Mouse (Mus musculus): ENCODE data around the gene Gsg1l.

Gene Gsg1l

DNA sequence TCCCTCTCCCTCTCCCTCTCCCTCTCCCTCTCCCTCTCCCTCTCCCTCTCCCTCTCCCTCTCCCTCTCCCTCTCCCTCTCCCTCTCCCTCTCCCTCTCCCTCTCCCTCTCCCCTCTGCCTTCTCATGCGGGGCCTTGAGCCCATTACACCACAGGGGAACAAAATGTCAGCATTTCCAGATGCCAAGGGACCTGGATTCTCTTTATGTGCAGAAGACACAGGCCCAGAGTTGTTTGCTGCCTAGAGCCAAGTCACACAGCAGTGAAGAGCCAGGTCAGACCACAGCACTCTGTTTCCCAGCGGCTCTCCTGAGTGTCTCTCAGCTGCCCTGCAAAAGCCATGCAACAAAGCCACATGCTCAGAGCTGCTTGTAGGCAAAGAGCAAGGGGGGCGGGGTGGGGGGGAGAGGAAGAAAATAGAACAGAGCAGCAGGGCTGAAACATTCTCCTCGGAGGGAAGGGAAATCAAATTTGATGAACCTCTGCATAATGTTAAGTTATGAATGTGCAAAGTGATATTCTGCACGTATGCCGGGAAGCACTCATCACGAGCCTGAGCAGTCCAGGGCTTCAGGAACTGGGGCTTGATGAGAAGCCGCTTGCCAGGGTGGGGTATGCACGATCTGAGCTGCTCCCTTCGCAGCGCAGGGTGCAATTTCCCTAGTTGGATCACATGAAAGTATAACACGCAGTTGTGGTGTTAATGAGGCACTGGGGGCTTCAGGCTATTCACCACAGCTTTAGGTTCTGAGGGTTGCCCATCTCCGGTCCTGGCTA lies 181.6 kb downstream of the Gsg1l start:
- DNase-seq = no peak

DNA sequence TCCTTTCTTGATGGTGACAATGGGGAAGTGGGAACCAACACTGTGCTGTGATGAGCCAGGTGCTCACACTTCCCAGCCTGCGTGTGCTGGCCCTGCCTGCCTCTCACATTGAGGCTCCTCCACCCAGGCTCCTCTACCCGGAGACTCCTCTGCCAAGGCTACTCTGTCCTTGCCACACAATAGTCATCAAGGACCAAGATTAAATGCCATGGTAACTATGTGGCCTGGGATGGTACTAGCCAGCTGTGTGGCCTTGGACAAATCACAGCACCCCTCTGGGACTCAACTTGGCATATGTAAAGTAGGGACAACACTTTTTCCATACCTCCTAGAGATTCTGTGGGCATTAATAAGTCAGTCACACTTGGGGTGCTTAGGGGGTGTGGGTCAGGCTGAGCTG lies 182.3 kb downstream of the Gsg1l start:
- no peak for DNase-seq

DNA sequence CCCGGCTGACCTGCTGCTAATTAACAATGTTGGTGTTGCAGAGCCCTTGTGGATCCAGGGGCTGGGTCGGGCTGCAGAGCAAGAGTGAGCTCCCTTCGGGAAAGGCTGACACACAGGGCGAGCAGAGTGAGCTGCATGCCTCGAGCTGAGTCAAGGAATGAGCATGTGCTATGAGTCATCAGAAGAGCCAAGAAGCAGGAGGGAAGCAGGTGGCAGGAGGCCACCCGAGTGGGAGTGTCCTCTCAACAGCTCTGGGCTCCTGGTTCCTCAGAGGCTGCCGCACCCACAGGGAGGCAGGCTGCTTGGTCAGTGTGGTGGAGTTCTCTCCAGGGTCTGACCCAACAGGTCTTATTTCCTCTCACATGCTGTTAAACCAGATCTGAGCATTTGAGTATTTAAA lies 183.2 kb downstream of the Gsg1l start:
- DNase-seq = peak; percentile 77

DNA sequence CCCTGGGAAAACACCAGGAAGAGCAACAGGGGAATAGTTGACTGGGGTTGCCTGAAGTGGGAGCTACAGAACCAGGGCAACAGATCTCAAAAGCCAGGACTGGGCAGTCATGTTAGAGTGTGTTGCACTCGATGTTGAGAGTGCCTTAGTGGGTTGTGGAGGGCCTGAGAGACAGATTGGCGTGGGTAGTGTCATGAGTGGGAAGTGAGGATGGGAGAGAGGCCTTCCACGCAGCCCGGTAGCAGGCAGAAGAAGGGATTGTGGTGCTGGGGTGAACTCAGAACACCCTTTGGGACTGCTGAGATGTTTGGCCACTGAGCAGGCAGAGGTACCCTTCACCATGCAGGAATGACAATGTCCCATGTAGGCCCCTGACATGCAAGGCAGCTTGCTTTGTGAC lies 185.2 kb downstream of the Gsg1l start:
- no peak for DNase-seq

DNA sequence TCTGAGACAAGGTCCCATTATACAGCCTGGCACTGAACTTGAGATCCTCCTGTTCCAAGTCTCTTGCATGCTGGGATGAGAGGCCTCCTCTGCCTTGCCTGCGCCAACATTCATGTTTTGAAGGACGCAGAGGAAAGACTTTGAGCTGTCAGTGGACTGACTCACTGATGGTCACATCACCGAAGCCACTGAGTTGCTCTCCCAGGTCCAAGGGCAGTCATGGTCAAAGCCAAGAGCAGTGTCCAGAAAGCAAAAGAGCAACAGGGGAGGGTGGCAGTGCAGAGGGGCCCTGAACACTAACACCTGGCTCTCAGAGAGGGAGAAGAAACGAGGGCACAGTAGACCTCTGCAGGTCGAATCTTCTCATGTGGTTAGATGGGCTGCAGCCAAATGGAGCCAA lies 188.6 kb downstream of the Gsg1l start:
- DNase-seq = no peak

DNA sequence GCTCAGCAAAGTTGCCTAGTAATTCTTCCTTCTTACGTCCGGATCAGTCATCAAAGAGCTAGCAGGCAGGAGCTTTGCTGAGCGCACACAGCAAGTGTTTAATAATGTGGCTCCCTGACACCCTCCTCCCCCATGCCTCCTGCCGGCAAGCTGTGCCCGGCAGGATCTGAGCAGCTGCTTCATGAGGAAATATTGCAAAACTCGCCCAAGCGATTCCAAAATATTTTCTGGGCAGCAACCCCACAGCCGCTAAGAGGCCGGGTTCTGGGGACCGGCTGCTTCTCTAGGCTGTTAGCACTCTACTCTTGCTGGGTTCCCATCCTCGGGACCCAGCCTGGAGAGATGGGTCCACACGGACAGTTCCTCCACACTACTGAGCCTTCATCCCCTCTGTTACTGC lies 193.8 kb downstream of the Gsg1l start:
- peak; percentile 54 for DNase-seq

DNA sequence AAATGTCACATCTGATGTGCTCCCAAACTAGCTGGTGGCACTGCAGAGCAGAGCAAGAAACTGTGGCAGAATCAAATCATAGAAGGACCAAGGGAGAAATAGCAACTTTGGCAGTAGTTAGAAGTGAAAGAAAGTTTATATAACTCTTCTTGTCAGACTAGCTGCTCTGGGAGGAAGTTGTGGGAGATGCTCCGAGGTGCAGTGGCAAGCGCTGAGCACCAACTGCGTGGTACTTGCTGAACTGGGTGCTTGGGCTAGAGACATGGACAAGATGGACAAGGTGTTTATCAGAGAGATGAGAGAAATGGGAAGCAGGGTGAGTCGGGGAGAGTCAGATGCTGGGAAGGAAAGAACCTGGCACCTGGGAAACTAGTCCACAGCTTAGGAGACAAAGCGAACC lies 194.4 kb downstream of the Gsg1l start:
- DNase-seq = no peak

DNA sequence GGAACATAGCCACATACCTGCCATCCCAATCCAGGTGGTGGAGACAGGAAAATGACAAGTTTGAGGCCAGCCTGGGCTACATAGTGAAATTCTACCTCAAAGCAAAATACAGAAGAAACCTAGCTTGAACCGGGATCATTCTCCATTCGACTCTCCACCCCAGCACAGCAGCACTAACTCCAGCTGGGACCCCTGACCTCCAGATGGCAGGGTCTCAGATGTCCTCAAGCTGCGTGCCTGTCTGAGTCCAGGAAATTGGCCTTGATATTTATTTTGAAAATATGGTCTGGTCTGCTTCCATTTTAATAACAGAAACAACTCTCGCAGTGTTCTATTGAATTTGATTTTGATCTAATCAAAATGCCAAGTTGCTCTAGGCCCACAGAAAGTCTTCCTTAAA lies 195.1 kb downstream of the Gsg1l start:
- DNase-seq = peak; percentile 55

DNA sequence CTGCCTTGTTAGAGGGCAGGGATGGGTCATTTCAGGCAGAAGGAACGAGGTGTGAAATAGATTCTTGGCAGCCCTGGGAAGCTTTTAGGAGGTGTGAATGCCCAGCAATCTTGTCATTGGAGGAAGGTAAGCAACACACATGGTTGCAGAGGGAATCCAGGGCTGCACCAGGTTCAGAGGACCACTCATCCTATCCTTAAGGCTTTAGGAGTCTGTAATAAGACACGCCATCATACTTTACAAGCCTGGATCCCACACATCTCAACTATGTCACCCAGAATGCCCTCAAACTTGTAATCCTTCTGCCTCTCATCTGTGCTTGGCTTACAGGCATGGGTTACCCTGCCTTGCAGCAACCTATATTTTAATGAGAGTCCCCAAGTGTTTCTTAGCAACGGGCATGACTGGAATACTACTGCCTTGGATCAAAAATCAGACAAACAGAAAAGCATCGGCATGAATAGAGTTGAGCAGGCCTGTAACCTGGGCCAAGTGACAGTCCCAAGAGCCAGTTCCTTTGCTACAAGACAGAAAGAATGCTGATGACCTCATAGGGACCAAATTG lies 196.0 kb downstream of the Gsg1l start:
- DNase-seq = no peak

DNA sequence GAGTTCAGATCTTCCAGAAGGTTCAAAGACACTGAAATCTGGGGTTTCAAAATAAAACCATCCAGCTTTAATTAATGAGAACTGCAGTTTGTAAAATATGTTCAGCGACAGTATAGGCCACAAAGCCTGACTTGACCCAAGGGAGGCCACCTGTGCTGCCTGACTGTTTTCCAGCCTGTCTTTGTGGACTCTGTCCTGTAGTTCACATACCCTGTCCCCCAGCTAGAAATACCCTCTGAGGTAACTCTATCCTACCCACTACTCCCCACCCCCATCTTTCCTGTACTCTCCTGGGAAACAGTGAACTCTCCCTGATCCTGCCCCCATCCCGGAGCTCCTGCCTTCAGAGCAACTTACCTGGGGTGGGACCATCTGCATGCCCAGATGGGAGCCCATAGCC lies 199.0 kb downstream of the Gsg1l start:
- no peak for DNase-seq

DNA sequence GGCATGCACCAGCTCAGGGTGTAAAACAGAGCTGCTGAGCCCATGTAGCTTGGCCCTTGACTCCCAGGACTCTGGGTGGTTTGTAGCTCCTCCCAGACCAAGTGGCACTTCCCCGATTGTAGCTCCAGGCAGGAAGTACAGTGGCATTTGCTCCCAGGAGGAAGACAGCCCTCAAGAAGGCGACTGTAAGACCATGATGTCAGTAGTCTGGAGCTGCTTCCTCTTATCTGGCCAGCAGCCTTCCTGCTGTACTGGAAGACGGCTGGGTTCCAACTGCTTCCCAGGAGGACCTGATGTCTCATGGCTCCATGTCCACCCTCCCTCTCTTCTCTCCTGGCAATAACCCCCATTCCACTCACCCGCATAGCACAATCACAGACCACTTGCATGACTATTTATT lies 204.2 kb downstream of the Gsg1l start:
- peak; percentile 7 for DNase-seq

DNA sequence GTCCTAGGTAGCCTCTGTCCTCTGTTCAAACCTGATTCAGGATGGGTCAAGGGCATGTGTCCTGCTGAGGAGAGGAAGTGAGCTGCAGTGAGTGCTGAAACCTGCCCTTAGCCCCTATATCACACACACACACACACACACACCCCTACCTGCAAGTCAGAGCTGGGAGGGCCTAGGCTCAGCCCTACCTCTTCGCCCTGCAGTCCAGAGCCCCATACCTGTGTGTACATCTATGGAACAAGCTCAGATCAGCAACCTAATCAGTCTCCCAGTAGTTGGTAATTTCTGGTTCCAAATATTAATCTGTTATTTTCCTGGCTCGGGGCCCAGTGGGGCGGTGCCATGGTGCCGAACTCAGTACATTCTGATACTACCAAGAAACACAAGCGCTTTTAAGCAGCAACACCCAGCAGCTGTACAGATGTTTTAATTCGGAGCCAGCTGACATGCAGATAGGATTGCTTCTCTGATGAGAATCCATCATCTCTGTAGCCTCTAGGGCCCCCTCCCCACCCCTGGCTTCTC lies 208.2 kb downstream of the Gsg1l start:
- peak; percentile 26 for DNase-seq

DNA sequence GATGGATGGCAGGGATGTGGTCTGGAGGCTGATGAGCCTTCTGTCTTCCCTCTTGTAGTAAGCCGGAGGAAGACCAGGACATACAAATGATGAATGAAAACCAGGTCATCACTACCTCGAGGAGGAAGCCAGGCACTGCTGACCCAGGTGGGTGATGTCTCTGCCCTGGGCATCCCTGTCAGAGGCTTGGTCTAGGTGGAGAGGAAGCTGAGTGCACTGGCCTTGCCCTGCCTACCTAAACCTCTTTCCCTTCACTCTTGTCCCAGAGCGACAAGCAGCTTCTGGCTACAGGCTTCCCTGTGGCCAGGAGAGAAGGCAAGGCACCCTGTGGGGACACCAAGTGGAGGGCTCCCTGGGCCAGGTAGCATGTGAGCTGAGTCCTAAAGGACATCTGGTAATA lies 209.3 kb downstream of the Gsg1l start:
- DNase-seq = no peak

DNA sequence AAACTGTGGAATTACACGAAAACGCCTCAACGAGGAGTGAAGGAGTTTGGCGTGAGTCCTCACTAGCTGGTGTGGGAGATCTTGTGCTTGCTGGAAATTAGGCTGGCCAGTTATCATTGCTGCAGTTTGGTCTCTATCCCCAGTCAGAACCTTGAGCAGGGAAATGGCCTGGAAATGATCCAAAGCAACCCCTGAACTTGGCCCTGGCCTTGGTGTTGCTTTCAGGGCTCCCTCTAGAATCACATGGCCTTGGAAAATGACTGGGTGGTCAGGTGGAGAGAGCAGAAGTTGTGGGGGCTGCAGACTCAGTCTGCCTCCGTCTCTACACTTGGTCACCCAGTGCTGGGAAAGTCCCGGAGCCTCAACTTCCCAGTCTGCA lies 210.0 kb downstream of the Gsg1l start:
- no peak for DNase-seq

DNA sequence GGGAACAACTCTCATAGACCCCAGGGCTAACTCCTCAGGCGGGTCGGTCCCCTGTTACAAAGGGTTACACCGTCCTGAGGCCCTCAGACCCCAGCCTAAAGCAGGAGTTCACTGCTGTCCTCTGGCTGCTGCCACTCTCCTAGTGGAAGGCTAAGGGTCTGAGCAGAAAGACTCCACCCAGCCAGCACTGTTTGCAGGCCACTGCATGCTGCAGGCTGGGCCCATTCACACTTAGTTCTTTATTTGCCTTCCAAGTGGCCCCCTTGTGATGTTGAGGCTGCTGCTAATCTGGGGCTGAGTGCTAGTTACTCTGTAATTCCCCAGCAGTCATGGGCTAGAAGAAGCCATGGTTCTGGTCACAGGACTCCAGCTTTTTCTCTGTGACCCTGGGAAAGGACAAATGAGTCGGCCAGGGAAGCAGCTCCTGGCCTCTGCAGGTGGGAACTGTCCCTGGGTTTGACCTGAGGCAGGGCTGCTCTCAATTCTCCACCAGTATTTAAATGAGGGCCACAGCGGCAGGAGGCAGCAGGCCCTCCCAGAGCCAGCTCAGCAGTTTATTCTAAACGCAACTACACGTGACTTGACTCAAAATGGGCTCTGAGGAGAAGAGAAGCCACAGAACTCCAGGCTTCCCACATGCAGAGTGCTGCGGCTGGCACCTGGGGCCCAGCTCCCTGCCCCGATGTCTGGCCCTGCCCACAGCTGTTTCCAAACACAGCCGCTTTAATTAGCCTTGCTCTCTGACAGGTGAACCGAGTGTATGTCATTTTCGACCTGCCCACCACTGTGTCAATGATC lies 210.6 kb downstream of the Gsg1l start:
- DNase-seq = no peak

DNA sequence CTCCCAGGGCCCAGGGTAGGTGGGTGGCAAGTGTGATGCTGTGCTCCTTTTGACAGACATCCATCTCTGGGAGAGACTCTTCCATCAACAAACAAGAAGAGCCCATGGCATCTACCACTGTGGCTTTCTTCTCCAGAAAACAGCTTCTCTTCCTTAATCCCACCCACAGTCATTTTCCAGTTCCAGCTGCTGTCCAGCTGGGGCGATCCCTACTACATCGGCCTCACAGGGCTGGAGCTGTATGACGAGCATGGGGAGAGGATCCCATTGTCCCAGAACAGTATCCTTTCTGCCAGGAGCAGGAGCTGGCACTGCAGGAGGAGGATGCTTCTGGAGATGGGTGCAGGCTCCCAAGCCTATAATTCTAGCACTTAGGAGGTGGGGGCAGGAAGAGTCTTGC lies 213.6 kb downstream of the Gsg1l start:
- peak; percentile 25 for DNase-seq

DNA sequence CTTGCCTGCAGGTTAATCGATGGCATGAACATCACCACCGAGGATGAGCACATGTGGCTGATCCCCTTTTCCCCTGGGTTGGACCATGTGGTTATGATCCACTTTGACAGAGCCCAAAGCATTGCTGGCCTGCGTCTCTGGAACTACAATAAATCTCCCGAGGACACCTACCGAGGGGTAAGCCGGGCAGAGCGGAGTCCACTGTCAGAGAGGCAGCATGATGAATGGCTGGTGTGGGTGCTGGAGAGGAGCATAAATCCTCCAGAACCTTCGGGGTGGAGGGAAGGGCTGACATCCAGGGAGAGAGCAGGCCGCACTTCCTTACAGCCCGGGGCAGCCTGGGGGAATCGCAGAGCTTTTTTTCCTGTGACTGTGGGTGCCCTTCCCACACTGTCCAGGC lies 217.0 kb downstream of the Gsg1l start:
- no peak for DNase-seq

DNA sequence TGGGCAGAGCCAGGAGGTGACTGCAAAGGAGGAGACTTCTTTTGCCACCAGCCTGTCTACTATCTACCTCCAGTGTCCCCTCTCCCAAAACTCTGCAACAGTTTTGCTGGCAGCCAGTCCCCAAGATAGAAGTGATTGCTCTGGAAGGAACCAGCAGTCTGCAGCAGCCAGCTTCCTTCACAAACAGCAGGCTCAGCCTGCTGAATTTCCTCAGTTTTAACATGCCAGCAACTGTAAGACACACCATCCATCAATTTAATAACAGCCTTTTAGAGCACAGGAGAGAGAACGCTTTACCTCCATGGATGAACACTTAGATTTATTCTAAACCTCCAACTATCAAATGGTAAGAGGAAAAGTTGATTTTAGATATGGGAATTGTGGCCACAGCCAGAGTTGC lies 218.2 kb downstream of the Gsg1l start:
- DNase-seq = peak; percentile 10

DNA sequence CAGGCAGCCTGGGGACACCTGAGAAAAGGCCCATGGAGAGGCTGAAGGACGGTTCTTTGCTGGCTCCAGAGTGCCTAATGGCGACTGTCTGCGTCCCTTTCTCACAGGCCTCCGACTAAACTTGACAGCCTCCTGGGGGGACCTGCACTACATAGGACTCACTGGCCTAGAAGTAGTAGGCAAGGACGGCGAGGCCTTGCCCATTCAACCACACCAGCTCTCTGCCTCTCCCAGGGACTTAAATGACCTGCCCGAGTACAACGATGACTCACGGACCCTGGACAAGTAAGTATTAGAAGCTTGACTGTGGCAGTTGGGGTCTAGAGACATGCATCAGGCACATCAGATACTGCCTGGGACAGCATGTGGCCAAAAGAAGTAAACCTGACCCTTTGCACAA lies 221.8 kb downstream of the Gsg1l start:
- no peak for DNase-seq

DNA sequence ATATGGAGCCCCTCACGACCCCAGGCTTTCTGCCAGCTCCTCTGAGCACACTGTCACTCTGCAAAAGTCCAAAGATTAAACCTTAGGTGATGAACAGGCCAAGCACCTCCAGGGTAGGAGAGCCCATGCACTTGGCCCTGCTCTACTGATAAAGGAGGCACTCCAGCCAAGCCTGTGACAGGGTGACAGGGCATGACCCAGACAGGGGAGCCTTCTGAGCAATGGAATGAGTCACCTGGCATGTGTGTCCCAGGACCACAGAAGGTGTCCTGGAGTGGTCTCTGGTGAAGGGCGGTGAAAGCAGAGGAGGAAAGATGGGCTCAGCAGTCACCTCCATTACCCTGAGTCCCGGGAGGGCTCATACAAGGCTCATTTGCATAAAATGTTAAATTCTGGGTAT lies 222.6 kb downstream of the Gsg1l start:
- no peak for DNase-seq

DNA sequence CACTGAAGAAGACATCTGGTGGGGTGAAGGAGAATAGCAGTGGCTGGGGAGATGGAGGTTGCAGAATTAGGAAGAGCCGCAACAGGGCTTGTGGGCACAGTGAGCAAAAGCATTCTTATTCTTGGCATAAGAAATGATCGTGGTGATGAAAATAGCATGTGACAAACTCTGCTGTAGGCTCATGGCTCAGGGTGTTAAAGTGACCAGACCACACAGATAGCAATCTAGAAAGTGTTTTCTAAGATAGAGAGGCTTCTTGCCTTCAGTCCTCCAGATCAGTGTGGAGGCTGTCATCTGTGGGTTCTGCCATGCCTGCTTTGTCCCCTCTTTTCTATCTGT lies 234.7 kb downstream of the Gsg1l start:
- DNase-seq = no peak

DNA sequence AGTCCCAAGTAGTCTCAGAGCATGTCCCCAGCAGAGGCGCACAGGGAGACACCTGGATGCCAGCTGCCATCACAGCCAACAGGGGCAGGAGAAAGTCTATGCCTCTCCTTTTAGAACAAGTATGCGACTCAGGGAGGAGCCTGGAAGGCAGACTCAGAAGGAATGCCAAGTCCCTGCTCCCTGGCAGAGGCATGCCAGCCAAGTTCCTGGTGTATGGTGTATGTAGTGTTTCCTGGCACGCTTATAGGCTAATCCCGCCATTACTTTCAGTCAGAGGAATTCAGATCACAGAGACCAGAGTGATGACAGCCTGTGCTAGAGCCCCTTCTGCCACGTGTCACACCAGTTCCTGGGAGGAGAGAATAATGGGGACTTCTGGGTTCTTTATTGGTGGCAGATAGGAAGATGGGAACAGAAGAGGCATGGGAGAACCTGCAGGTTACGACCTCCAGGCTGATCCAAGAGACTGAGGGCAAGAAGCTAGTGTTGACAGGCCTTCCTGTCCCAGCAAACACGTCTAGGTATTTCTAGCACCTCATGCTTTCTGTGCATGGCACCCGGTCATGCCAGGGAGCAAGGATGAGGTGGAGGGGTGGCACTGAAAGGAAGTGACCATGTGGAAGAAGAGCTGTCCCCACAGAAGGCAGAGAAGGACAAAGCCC lies 235.2 kb downstream of the Gsg1l start:
- peak; percentile 27 for DNase-seq

DNA sequence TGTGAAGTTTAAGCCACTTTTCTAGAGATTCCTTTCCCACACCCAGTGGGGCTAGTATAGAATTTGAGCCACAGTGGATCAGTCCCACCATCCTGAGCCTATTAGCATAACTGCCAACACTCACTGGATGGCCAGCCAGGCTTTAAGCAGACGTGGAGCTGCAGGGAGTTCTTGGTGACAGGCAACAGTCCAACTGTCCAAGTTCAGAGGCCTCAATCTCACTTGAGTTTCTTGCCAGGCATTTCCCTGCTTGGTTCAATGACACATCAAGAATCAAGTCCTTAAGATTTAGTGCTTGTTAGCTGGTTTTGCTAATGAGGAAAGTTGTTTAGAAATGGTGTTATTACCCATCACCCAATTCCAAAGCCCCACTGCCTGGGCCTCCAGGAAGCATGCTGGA lies 236.6 kb downstream of the Gsg1l start:
- no peak for DNase-seq
